Mouse (Mus musculus): ENCODE data around the gene H2afj. TPM values are rescaled to one million over a fixed set of nuclear protein-coding genes. Genes with fewer than 3 reads are reported as not detected.

The H2afj gene
- 73.2 and 75.6 TPM in 2 replicates for polyA plus RNA-seq (2012; rRNA removed)

DNA sequence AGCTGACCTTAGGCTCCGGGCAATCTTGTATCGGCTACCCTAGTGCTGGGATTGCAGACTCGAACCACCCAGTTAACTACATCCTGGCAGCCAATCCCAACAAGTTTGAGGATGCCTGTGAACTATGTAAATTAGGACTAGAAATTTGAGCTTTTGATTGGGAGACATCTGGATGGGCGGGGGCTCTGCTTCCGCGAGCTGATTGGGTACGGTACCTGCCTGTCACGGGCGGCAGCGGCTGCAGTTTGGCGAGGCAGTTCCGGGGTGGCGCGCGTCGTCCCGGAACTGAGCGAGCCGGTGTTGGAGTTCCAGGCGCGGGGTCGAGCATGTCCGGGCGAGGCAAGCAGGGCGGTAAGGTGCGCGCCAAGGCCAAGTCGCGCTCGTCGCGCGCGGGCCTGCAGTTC is at the start of gene H2afj:
TSS of gene H2afj (plus strand) at position 231 of the 404 bp plus-strand sequence.

GRCm38 (mm10) chr6:136781377-136781986 is 26.6 kb upstream of the H2afj start, which contains the start of gene Gucy2c:
Gene Gucy2c, minus strand, starts transcription at chr6:136781765.

GRCm38 (mm10) chr6:136803739-136804633 is 4.1 kb upstream of the H2afj start, which contains the start of gene Hist4h4:
Gene Hist4h4, minus strand, starts transcription at chr6:136804415.

GRCm38 (mm10) chr6:136827516-136827880 is 19.5 kb downstream of the H2afj start, which contains the start of gene BC049715:
Gene BC049715, plus strand, starts transcription at chr6:136827626.

GRCm38 (mm10) chr6:136827881-136828561 is 20.0 kb downstream of the H2afj start, which contains the start of gene Wbp11:
Gene Wbp11, minus strand, starts transcription at chr6:136828233.

DNA sequence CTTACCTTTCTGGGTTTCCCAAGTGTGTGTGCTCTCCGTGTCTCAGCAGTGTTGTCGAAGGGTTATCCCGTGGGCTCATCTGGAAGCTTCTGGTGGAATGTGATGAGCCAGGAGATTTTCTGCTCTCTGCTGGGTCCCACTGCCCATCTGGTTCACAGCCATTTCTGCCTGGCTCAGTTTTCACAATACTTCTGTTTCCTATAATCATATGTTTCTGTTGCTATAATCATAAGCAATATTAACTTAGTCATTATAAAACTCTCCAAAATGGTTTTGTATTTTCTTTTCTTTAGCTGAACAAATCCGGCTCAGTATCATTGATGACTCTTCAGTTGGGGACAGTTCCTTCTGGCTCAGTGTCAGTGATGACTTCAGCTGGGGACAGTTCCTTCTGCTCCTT is 27.3 kb downstream of the H2afj start, which contains the start of gene Smco3:
TSS of gene Smco3 (minus strand) at position 101 of the 400 bp plus-strand sequence.

DNA sequence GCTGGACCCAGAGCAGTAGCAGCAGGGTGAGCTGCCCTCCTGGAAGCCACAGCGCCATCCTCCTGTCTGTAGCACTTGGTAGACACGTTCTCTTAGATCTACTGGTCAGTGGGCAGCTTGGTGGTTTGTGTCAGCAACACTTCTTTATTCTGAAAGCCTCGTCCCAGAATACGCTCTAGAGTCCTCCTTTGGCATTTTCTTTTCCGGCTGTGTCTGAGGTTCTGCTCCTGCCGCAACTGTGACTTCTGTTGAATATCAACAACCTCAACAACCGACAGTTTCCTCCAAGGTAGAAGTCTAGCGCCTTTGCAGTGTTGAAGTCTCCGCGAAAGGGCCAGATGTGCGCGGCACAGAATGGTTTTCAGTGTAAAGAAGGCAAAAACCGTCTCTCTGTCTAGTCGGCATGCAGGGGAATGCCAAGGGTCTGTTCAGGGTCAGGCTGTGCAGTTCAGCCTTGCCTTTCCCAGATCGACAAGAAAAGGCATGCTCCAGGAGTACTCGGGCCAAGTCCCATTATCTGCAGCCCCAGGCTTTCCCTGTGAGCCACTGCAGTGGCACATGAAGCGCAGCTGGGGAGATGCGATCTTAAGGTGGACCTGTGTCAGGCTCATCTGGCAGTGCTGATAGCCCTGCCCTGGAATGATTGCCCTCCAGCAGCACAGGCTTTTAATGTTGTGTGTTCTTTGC is 49.3 kb downstream of the H2afj start, which contains the start of gene Art4:
TSS of gene Art4 (minus strand) at position 548 of the 687 bp plus-strand sequence.

Other genes starting within 250 kb of the H2afj start
- 0.14 and 0.31 TPM in 2 replicates for gene Plbd1, start 146.3 kb upstream of the H2afj start, polyA plus RNA-seq (2012; rRNA removed)
- 0.30 and 0.37 TPM in 2 replicates for gene Gucy2c, start 26.5 kb upstream of the H2afj start, polyA plus RNA-seq (2012; rRNA removed)
- gene Hist4h4, start 3.8 kb upstream of the H2afj start, polyA plus RNA-seq (2012; rRNA removed) = 0.60 and 0.75 TPM in 2 replicates
- 0.59 and 1.1 TPM in 2 replicates for gene BC049715, start 19.4 kb downstream of the H2afj start, polyA plus RNA-seq (2012; rRNA removed)
- gene Wbp11, start 20.0 kb downstream of the H2afj start, polyA plus RNA-seq (2012; rRNA removed) = 43.1 and 52.5 TPM in 2 replicates
- 1.1 and 1.7 TPM in 2 replicates for gene Smco3, start 27.2 kb downstream of the H2afj start, polyA plus RNA-seq (2012; rRNA removed)
- 0.06 and 0.24 TPM in 2 replicates for gene Art4, start 49.5 kb downstream of the H2afj start, polyA plus RNA-seq (2012; rRNA removed)
- 38.6 and 79.1 TPM in 2 replicates for gene Mgp, start 67.6 kb downstream of the H2afj start, polyA plus RNA-seq (2012; rRNA removed)
- gene Erp27, start 113.9 kb downstream of the H2afj start, polyA plus RNA-seq (2012; rRNA removed) = 0.35 and 0.53 TPM in 2 replicates
- gene Pde6h, start 115.6 kb downstream of the H2afj start, polyA plus RNA-seq (2012; rRNA removed) = 0.25 and 1.2 TPM in 2 replicates
- gene Arhgdib, start 133.7 kb downstream of the H2afj start, polyA plus RNA-seq (2012; rRNA removed) = 22.5 and 30.8 TPM in 2 replicates

Data from central nervous system, embryonic 18 days (tissue).